Mouse (Mus musculus): ENCODE measurements at regions not wholly inside any gene's neighbourhood (a gene's known extent, or its start where the extent isn't known, plus 50 kb on each side); places are given as distances from the start of the nearest gene placed in this dataset.
A peak's percentile ranks its signal among the peaks of the same experiment; 100 is the strongest.

DNA sequence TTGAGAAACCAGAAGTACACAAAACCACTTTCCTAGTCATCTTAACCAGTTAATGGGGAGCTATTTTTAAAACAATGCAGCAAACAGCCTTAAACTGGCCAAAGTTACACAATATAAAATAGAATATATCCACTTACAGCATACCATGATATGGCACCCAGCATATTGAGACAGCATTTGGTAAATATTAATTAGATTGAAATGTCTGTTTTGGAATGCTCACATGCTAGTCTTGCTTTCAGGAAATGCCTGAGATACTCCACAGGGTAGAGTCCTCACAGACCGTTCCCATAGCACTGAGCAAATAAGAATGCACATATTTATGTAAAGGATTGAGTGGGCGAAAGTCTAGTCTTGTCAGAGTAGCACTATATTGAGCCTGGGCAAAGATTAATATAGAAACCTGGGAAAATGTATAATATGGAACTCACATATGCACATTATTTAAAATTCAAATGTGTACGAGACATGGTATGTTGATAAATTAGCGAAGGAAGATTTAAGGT is 185.1 kb upstream of the Vegfc start:
- no peaks in the 10 kb centered on the region for H3K36me3 ChIP-seq
- H3K4me1 ChIP-seq (replicated peaks): no peaks in the 10 kb centered on the region
- H3K9me3 ChIP-seq: no peaks in the 10 kb centered on the region
- H3K4me3 ChIP-seq: no peak overlapping the region
- H3K27me3 ChIP-seq (ENCODE audit: insufficient read depth, poor library complexity, severe bottlenecking): no peaks in the 10 kb centered on the region
- H3K27ac ChIP-seq: no peak overlapping the region
- no peak for DNase-seq (ENCODE audit: low spot score)
- 81% methylated on average over 4 of the region's 4 CpGs for WGBS

DNA sequence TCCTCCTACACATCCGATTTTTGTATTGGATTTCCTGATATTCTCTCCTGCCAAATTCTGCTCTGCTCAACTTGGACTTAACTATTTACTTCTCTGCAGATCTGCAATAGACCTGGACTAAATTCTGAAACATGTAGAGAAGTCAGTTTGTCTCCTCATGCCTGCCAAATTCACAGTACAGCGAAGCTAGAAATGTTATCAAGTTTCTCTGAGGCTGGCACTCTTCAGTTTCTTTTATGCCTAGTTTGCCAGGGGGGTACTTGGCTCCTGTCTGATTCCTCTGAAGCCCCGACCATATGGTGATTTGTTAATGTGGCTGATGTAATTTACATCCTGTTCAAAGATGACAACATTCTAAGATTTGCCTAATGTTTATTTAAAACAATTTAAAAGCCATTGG is 184.6 kb upstream of the Vegfc start:
- Histone ChIP-seq H3K27ac (no peak overlapping the region), H3K4me1 (replicated peaks) (no peaks in the 10 kb centered on the region), H3K27me3 (ENCODE audit: insufficient read depth, poor library complexity, severe bottlenecking) (no peaks in the 10 kb centered on the region), H3K36me3 (no peaks in the 10 kb centered on the region), H3K4me3 (no peak overlapping the region), H3K9me3 (no peaks in the 10 kb centered on the region)
- 79% methylated on average over 3 of the region's 3 CpGs for WGBS
- DNase-seq (ENCODE audit: low spot score): no peak

DNA sequence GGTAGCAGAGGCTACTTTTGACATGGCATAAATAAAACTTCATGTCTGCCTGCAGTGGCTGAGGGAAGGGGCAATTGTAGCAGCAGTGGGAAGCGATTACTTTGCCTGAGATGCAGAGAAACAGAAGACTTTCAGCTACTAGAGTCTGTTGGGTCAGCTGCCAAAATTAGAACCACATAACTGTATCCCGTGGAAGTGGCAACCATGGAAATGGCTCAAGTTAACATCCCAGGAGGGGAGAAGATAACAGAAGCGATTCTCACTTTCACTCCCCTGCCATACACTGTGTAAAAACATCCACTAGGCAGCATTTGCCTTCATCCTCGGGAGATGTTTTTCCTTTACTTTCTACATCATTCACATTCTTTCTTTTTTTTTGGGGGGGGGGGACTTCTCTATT is 155.1 kb upstream of the Vegfc start:
- no peaks in the 10 kb centered on the region for H3K36me3 ChIP-seq
- no peak for DNase-seq (ENCODE audit: low spot score)
- H3K27me3 ChIP-seq (ENCODE audit: insufficient read depth, poor library complexity, severe bottlenecking): no peaks in the 10 kb centered on the region
- no peak overlapping the region for H3K27ac ChIP-seq
- H3K4me3 ChIP-seq: no peak overlapping the region
- H3K4me1 ChIP-seq (replicated peaks): no peaks in the 10 kb centered on the region
- H3K9me3 ChIP-seq: peaks cover 5% of the 10 kb centered on the region; the same call in 1 of the 2 replicates
- 76% methylated on average over 4 of the region's 4 CpGs for WGBS

DNA sequence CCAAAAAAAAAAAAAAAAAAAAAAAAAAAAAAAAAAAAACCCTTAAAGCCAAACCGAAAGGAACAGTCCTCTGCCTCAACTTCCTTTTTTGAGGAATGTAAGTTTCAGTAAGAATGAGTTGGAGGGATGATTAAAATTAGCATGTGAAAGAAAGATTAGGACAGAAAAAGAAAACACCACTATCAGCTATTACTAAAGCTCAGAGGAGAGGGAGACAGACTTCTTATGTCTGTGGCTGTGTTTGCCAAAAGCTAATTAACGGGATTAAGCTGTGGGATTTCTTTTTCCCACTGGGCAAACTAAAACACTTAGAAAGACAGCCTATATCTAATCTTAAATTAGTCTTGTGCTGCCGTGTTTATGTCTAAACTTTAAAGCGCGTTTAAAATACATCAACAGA is 146.7 kb upstream of the Vegfc start:
- no peak for DNase-seq (ENCODE audit: low spot score)
- no peaks in the 10 kb centered on the region for H3K27me3 ChIP-seq (ENCODE audit: insufficient read depth, poor library complexity, severe bottlenecking)

DNA sequence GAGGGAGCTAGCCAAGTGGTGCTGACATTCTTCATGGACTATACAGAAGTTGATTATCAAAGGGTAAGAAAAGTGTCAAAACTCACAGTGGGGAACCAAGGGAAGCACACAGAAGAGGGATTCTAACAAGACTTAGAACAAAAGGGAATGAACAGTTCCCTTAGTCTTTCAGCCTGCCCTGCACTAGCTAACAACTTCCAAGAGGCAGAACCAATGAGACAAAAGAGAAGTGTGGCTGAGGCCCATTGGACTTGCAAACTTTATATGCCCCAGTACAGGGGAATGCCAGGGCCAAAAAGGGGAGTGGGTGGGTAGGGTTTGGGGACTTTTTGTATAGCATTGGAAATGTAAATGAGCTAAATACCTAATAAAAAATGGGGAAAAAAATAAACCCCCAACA is 139.0 kb upstream of the Vegfc start:
- no peaks in the 10 kb centered on the region for H3K9me3 ChIP-seq
- H3K4me1 ChIP-seq (replicated peaks): no peaks in the 10 kb centered on the region
- DNase-seq (ENCODE audit: low spot score): no peak
- H3K36me3 ChIP-seq: no peaks in the 10 kb centered on the region
- H3K27me3 ChIP-seq (ENCODE audit: insufficient read depth, poor library complexity, severe bottlenecking): no peaks in the 10 kb centered on the region
- H3K27ac ChIP-seq: no peak overlapping the region
- H3K4me3 ChIP-seq: no peak overlapping the region

More for the DNA sequence above, 146.7 kb upstream of the Vegfc start:
- 56% methylated on average over 5 of the region's 5 CpGs for WGBS
- H3K4me1 ChIP-seq (replicated peaks): no peaks in the 10 kb centered on the region
- H3K36me3 ChIP-seq: no peaks in the 10 kb centered on the region
- H3K27ac ChIP-seq: no peak overlapping the region
- H3K4me3 ChIP-seq: no peak overlapping the region
- H3K9me3 ChIP-seq: no peaks in the 10 kb centered on the region

DNA sequence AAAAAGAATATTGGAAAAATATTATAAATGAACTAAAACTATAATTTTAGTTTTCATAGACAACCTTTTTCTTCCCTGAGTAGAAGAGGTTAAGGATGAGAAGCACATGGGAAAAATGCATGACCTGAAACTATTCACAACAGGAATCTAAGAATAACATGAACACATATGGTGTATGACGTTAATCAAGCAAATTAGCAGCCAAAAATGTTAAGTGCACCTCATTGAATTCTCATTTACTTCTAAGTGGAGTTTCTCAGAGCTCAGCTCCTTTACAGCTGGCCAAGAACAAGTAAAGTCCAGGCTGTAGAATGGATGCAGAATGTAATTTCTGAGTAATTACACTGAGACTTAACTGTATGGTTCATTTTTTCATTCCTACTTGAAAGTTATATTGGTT is 137.9 kb upstream of the Vegfc start:
- WGBS: 74% methylated on average over 1 of the region's 1 CpGs
- DNase-seq (ENCODE audit: low spot score): no peak
- Histone ChIP-seq H3K27me3 (ENCODE audit: insufficient read depth, poor library complexity, severe bottlenecking) (no peaks in the 10 kb centered on the region), H3K4me3 (no peak overlapping the region), H3K36me3 (no peaks in the 10 kb centered on the region), H3K4me1 (replicated peaks) (no peaks in the 10 kb centered on the region), H3K9me3 (no peaks in the 10 kb centered on the region), H3K27ac (no peak overlapping the region)

DNA sequence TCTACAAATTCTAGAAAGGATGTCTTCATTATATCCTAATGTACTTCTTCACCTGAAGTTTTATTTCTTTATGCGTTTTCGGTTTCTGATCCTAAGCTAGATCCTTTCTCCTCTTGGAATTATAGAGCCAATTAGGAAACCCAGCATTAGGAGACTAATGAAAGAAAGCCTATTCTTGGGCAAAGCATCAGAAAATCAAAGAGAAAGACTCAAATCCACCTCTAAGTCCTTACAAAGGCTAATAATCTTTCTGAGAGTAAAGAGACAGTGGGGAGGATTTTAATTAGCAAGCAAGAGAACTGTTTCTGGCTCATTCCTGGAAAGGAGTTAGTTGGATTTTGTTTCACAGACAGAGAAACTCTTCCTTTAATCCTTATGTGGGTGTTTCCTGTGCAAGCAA is 136.3 kb upstream of the Vegfc start:
- no peaks in the 10 kb centered on the region for H3K9me3 ChIP-seq
- H3K36me3 ChIP-seq: no peaks in the 10 kb centered on the region
- H3K27ac ChIP-seq: no peak overlapping the region
- no peak for DNase-seq (ENCODE audit: low spot score)
- WGBS: 91% methylated on average over 2 of the region's 2 CpGs
- H3K4me3 ChIP-seq: no peak overlapping the region
- H3K4me1 ChIP-seq (replicated peaks): peaks cover 4% of the 10 kb centered on the region; the same call in 1 of the 2 replicates
- no peaks in the 10 kb centered on the region for H3K27me3 ChIP-seq (ENCODE audit: insufficient read depth, poor library complexity, severe bottlenecking)

DNA sequence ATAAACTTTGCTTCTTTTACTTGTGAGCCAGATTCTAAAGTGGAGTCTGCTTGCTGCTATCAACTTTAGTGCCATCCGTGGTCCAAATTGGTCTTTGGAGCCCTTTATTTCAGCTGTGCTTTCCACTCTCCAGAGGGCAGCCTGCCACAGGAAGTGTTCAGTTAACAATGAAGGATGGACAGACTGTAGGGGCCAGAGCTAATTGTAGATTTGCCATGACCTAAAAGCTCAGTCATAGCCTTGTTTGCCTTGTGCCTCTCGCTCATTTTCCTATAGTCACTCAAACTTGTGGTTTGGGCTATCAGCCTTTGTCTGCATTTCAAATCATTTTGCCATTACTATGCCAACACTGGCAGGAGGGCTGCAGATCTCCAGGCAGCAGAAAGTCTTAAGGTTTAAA is 131.8 kb upstream of the Vegfc start:
- 55% methylated on average over 2 of the region's 2 CpGs for WGBS
- no peaks in the 10 kb centered on the region for H3K36me3 ChIP-seq
- no peak overlapping the region for H3K27ac ChIP-seq
- no peaks in the 10 kb centered on the region for H3K9me3 ChIP-seq
- H3K4me1 ChIP-seq (replicated peaks): peaks cover 4% of the 10 kb centered on the region; the same call in 1 of the 2 replicates
- no peaks in the 10 kb centered on the region for H3K27me3 ChIP-seq (ENCODE audit: insufficient read depth, poor library complexity, severe bottlenecking)
- DNase-seq (ENCODE audit: low spot score): peak; percentile 6
- no peak overlapping the region for H3K4me3 ChIP-seq

DNA sequence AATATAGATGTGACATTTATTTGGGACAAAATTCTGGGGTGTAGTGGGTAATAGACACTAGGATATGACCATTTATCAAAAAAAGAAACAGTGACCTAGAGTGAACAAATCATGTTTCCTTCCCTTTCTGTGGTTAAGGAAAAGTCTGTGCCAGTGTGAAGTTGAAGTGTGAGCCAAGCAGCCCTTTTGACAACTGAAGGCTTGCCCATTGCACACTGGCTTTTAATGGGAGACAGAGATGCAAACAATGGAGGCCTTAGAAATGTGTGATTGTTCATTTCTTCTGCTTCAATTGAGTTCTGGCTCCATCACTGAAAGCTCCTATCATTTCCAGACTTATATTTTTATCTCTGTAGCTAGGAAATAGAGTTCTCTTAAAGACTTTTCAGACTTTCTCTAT is 130.0 kb upstream of the Vegfc start:
- Histone ChIP-seq H3K4me3 (no peak overlapping the region), H3K36me3 (no peaks in the 10 kb centered on the region)
- DNase-seq (ENCODE audit: low spot score): no peak

DNA sequence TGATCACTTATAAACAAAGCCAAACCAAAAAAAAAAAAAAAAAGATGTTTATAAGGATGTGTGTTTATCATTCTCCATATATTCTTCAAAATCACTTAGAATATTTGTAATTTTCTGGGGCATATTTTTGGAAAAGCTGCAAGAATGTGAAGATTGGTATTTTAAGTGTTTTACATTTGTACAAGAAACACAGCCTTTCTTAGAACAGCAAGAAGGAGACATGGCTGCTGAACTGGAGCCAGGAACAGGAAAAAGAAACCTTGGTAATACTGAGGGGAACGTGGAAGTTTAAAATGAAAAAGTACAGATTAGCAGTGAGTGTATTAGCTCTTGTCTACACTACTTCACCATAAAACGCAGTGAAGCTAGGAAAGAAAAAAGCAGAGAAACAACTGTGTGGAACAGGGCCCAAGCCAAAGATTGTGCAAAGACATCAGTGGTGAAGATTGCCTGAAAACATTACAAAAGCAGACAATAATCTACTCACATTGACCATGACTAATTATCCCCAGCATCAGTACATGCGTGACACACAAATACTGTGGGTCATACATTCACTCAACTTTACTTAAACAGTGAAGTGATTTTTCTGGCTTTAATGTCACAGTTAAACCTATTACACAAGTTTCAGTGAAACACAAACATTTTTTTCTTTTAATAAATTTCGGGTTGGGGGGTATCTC is 122.8 kb upstream of the Vegfc start:
- DNase-seq (ENCODE audit: low spot score): no peak

More for the DNA sequence above, 130.0 kb upstream of the Vegfc start:
- H3K9me3 ChIP-seq: no peaks in the 10 kb centered on the region
- no peak overlapping the region for H3K27ac ChIP-seq
- no peaks in the 10 kb centered on the region for H3K27me3 ChIP-seq (ENCODE audit: insufficient read depth, poor library complexity, severe bottlenecking)
- peaks cover 4% of the 10 kb centered on the region; the same call in 1 of the 2 replicates for H3K4me1 ChIP-seq (replicated peaks)

DNA sequence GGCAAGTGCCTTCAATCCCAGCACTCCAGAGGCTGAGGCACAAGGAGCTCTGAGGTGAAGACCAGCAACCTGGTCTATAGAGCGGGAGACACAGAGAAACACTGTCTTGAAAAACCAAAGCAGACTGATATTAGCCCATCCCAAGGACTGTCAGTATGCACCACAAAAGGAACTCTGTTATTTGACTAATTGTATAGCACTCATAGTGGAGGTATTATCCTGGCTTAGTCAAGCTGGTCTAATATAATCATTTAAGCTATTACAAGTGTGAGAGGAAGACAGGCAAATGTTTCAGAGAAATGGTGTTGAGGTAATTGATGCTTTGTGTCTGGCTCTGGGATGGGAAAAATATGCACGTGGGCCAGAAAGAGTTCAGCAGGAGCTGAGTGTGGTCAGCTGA is 121.3 kb upstream of the Vegfc start:
- no peak overlapping the region for H3K4me3 ChIP-seq
- H3K27ac ChIP-seq: no peak overlapping the region
- no peaks in the 10 kb centered on the region; the same call in 1 of the 2 replicates for H3K4me1 ChIP-seq (replicated peaks)
- DNase-seq (ENCODE audit: low spot score): no peak
- no peaks in the 10 kb centered on the region for H3K36me3 ChIP-seq
- H3K9me3 ChIP-seq: no peaks in the 10 kb centered on the region
- WGBS: 58% methylated on average over 2 of the region's 2 CpGs
- no peaks in the 10 kb centered on the region for H3K27me3 ChIP-seq (ENCODE audit: insufficient read depth, poor library complexity, severe bottlenecking)

More for the DNA sequence above, 122.8 kb upstream of the Vegfc start:
- no peaks in the 10 kb centered on the region; the same call in 1 of the 2 replicates for H3K4me1 ChIP-seq (replicated peaks)
- no peaks in the 10 kb centered on the region for H3K36me3 ChIP-seq
- no peaks in the 10 kb centered on the region for H3K27me3 ChIP-seq (ENCODE audit: insufficient read depth, poor library complexity, severe bottlenecking)
- 79% methylated on average over 4 of the region's 4 CpGs for WGBS
- H3K9me3 ChIP-seq: no peaks in the 10 kb centered on the region
- no peak overlapping the region for H3K4me3 ChIP-seq
- no peak overlapping the region for H3K27ac ChIP-seq

DNA sequence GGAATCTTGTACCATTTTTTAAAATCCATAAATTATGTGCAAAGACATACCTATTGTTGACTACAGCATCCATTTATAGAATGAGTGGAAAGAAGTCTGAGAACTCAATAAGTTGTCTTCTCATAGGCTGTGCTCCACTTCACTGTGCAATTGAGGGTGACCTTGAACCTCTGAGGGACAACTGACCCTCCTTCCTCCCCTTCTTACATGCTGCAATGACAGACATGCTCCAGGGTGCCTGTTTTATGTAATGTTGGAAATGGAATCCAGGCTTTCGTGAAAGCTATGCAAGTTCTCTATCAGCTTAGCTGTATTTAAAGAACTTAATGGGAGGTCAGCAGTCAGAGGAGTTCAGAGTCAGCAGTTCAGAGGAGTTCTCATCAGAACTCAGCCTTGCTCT is 118.9 kb upstream of the Vegfc start:
- Histone ChIP-seq H3K4me3 (no peak overlapping the region), H3K4me1 (replicated peaks) (no peaks in the 10 kb centered on the region; the same call in 1 of the 2 replicates)
- WGBS: 61% methylated on average over 1 of the region's 1 CpGs

DNA sequence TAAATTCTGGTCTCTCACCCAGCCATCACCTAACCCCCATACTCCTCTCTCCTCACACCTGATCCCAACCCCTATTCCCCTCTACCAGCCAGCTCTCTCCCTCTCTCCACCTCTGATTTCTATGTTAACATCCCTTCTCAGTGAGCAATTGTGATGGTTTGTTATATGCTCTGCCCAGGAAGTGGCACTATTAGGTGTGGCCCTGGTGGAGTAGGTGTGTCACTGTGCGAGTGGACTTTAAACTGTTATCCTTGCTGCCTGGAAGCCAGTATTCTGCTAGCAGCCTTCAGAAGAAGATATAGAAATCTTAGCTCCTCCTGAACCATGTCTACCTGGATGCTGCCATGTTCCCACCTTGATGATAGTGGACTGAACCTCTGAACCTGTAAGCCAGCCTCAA is 114.4 kb upstream of the Vegfc start:
- no peak overlapping the region for H3K27ac ChIP-seq
- H3K4me3 ChIP-seq: no peak overlapping the region
- no peaks in the 10 kb centered on the region for H3K4me1 ChIP-seq (replicated peaks)
- WGBS: 94% methylated on average over 1 of the region's 1 CpGs
- H3K36me3 ChIP-seq: no peaks in the 10 kb centered on the region
- DNase-seq (ENCODE audit: low spot score): no peak
- H3K27me3 ChIP-seq (ENCODE audit: insufficient read depth, poor library complexity, severe bottlenecking): no peaks in the 10 kb centered on the region
- H3K9me3 ChIP-seq: no peaks in the 10 kb centered on the region

More for the DNA sequence above, 118.9 kb upstream of the Vegfc start:
- Histone ChIP-seq H3K9me3 (no peaks in the 10 kb centered on the region), H3K36me3 (no peaks in the 10 kb centered on the region), H3K27me3 (ENCODE audit: insufficient read depth, poor library complexity, severe bottlenecking) (no peaks in the 10 kb centered on the region), H3K27ac (no peak overlapping the region)
- no peak for DNase-seq (ENCODE audit: low spot score)

DNA sequence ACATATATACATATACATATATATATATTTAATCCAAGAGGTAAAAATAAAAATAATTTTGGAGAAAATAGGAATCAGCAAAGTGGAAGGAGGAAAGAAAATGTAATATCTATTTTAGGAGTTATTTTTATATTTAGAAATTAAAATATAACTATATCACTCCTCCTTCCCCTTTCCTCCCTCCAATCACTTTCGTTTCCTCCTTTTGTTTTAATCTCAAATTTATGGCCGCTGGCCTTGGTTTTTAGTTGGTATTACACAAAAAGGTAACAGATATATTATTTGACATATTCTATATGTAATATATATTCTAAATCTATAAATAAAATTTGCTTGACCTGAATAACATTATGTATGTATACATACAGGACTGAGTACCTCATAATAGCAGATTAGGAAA is 93.1 kb upstream of the Vegfc start:
- WGBS: 89% methylated on average over 2 of the region's 2 CpGs
- Histone ChIP-seq H3K36me3 (no peaks in the 10 kb centered on the region), H3K9me3 (no peaks in the 10 kb centered on the region), H3K27ac (no peak overlapping the region), H3K4me1 (replicated peaks) (no peaks in the 10 kb centered on the region), H3K27me3 (ENCODE audit: insufficient read depth, poor library complexity, severe bottlenecking) (no peaks in the 10 kb centered on the region), H3K4me3 (no peak overlapping the region)
- no peak for DNase-seq (ENCODE audit: low spot score)
